Mouse (Mus musculus) adrenal gland, postnatal 4 days (tissue): ENCODE results near the gene Fam71d. TPM values are rescaled to one million over a fixed set of nuclear protein-coding genes. Genes with fewer than 3 reads are reported as not detected.

ENCODE experiments used
- DNase-seq, 2 experiments: peaks; one replicate each; pipeline ENCODE4 v3.0.0; 2021 to 2022; ENCODE audit warnings: low spot score in 2 of 2, mixed read lengths in 2 of 2
- total RNA-seq, 2 experiments: library from RNA; stranded (reverse); gene quantifications; 2 replicates each; pipeline ENCODE4 v1.2.3; 2021

Fam71d gene
- total RNA-seq, 2 experiments from 2014 or later = 0.36 TPM; not detected in 1

GRCm38 (mm10) chr12:78769031-78769713 is 77.8 kb downstream of the Fam71d start:
- DNase-seq = no peak

- DNase-seq = no peak
Observed at GRCm38 (mm10) chr12:78773211-78773610, 81.9 kb downstream of the Fam71d start.

- DNase-seq = no peak
Observed at GRCm38 (mm10) chr12:78777916-78778315, 86.6 kb downstream of the Fam71d start.

- DNase-seq = no peak
Observed at GRCm38 (mm10) chr12:78778423-78779067, 87.2 kb downstream of the Fam71d start.

Other genes with a start within 250 kb of the Fam71d start
- 10 to 100 TPM; 18.4 to 26.1 TPM for gene Mpp5, start 57.4 kb downstream of the Fam71d start, total RNA-seq
- 10 to 100 TPM; 48.4 to 57.7 TPM for gene Atp6v1d, start 170.1 kb downstream of the Fam71d start, total RNA-seq
- 10 to 100 TPM; 71.2 to 78.5 TPM for gene Eif2s1, start 170.3 kb downstream of the Fam71d start, total RNA-seq
- 1 to 10 TPM; 1.5 to 2.9 TPM for gene Plek2, start 215.4 kb downstream of the Fam71d start, total RNA-seq